Mouse (Mus musculus): ENCODE results near the gene Gm49388. TPM values are rescaled to one million over a fixed set of nuclear protein-coding genes. Genes with fewer than 3 reads are reported as not detected.
"Not testable (repeated sequence)": the region's sequence is repeated elsewhere in the genome, so short reads cannot be mapped to it uniquely, and the experiment has no call there.

Gene Gm49388
- polyA plus RNA-seq, 1 experiment from 2014 or later: not detected

DNA sequence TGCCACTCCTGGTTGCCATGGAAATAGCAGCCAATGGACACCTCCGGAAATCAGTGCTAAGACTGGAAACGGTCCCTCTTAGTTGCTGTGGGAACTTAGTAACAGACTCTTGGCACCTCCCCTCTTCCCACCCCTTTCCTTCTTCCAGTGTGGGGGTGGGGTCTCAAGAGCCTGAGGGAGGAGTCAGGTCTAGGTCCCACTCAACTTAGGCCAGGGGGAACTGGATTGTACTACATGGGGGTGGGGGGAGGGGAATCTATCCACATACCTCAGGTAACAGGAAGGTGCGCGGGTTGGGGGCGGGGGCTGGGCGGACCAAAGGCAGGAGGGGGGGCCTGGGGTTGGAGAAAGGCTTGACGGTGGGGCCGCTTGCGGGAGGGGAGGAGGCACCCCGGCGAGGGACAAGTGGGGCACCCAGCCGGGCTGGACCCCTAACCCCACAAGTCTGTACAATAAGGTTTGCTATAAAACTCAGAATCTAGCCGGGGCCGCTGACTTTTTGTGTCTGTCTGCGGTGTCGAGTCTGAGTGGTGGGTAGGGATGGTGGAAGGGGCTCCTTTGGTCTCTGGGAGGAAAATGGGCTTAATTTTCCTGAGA lies 16.3 kb upstream of the Gm49388 start:
- no peaks in the 10 kb centered on the region for H3K9me3 ChIP-seq (replicated peaks)
- peak; percentile 83 for ATAC-seq (ENCODE audit: insufficient number of reproducible peaks, low FRiP score)
- H3K4me3 ChIP-seq: peak overlapping the region; percentile 75
- H3K4me1 ChIP-seq (replicated peaks): peaks cover 24% of the 10 kb centered on the region
- H3K4me2 ChIP-seq: peak overlapping the region; percentile 94
- 2% methylated on average over 16 of the region's 16 CpGs for WGBS
- peaks cover 38% of the 10 kb centered on the region for H3K36me3 ChIP-seq
- H3K9ac ChIP-seq: peak overlapping the region; percentile 88
- H3K27me3 ChIP-seq (replicated peaks): peaks cover 3% of the 10 kb centered on the region; the same call in 1 of the 2 replicates
- peak overlapping the region; percentile 82 for H3K27ac ChIP-seq (ENCODE audit: poor library complexity, severe bottlenecking)

DNA sequence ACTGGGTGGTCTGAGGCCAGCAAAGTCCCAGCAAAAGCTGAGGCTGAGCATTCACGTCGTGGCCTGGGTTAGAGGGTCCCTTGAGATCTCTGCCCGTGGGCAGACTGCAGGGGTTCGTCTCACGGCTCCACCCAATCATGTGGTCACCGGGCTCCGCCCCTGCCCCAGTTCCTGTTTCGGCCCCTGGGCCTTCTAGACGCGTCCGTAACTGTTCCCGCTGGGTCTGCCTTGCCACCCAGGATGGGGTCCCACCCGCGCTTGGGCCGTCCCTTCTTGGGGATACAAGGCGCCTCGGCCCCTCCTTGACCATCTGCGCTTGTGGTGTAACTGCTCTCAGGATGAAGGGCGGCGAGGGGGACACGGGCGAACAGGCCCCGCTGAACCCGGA lies 15.8 kb upstream of the Gm49388 start, which contains the start of gene Orai3:
Gene Orai3 (plus strand): TSS at position 165 of the 388 bp plus-strand sequence.
- Histone ChIP-seq H3K4me3 (peak within 1 kb of the TSS; percentile 75), H3K36me3 (peaks cover 34% of the 10 kb centered on the region), H3K27me3 (replicated peaks) (peaks cover 3% of the 10 kb centered on the region; the same call in 1 of the 2 replicates), H3K27ac (ENCODE audit: poor library complexity, severe bottlenecking) (peak within 1 kb of the TSS; percentile 82), H3K4me1 (replicated peaks) (peaks cover 24% of the 10 kb centered on the region), H3K9me3 (replicated peaks) (no peaks in the 10 kb centered on the region), H3K4me2 (peak within 1 kb of the TSS; percentile 94), H3K9ac (peak within 1 kb of the TSS; percentile 88)
- WGBS: under 1% methylated on average over 24 of the region's 24 CpGs
- peak; percentile 88 for ATAC-seq (ENCODE audit: insufficient number of reproducible peaks, low FRiP score)

DNA sequence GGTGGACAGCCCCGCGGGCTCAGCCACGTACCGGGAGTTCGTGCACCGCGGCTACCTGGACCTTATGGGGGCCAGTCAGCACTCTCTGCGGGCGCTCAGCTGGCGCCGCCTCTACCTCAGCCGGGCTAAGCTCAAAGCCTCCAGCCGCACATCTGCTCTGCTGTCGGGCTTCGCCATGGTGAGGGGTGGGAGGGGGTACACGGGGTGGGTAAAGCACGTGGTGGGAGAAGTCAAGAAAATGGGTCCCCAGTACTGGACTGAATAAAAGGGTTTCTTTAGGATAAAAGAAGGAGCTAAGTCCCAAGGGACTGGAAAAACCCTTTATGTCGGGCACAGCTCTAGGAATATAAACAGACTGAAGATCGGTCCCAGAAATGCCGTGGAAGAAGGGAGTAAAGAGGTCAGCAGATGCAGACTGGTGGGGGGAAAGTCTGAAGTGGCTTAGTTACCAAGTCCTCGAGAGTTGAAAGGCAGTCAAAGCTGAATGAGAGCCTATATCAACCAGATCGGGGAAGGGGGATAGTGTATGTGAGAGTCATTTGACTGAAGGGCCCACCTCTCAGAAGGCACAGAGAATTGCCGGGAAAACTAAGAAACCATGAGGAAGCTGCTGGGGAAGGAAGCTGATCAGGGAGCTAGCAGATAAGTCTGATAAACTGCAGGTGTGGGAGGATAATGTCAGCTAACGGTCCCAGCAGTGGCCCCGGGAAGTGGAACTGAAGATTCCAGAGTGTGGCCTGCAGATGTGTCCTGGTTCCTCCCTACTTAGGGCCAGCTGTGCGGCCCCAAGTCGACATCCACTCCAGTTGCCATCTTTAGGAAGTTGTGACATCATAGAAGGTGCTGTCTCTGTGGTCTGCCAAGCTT lies 15.1 kb upstream of the Gm49388 start:
- H3K36me3 ChIP-seq: peaks cover 28% of the 10 kb centered on the region
- peak overlapping the region; percentile 75 for H3K4me3 ChIP-seq
- H3K4me2 ChIP-seq: peak overlapping the region; percentile 94
- peak overlapping the region; percentile 88 for H3K9ac ChIP-seq
- H3K9me3 ChIP-seq (replicated peaks): no peaks in the 10 kb centered on the region
- peak; percentile 52 for ATAC-seq (ENCODE audit: insufficient number of reproducible peaks, low FRiP score)
- peaks cover 24% of the 10 kb centered on the region for H3K4me1 ChIP-seq (replicated peaks)
- H3K27me3 ChIP-seq (replicated peaks): peaks cover 3% of the 10 kb centered on the region; the same call in 1 of the 2 replicates
- 2% methylated on average over 27 of the region's 27 CpGs for WGBS
- peak overlapping the region; percentile 82 for H3K27ac ChIP-seq (ENCODE audit: poor library complexity, severe bottlenecking)

DNA sequence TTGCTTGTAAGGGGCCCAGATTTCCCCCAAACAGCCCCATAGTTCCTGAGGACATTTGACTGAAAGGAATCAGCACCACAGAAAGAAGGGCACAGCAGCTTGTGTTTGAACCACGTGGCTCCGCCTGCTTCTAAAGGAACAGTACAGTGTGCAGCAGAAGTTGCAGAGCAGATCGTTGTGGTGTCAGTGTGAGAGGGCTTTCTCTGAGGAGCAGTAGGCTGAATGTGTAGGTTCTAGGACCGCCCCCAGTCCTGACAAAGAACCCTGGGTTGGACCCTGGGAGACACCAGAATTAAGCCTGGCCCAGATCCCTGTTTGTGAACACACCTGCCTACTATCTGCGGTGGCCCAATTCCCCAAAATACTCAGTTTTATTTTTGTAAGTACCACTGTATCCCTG lies 14.1 kb upstream of the Gm49388 start:
- Histone ChIP-seq H3K4me2 (peak overlapping the region; percentile 94), H3K27ac (ENCODE audit: poor library complexity, severe bottlenecking) (no peak overlapping the region), H3K9me3 (replicated peaks) (no peaks in the 10 kb centered on the region), H3K36me3 (peaks cover 21% of the 10 kb centered on the region), H3K4me1 (replicated peaks) (peaks cover 26% of the 10 kb centered on the region), H3K4me3 (peak overlapping the region; percentile 75; the same call in 1 of the 2 replicates), H3K9ac (peak overlapping the region; percentile 88; the same call in 1 of the 2 replicates), H3K27me3 (replicated peaks) (peaks cover 3% of the 10 kb centered on the region; the same call in 1 of the 2 replicates)
- no peak for ATAC-seq (ENCODE audit: insufficient number of reproducible peaks, low FRiP score)
- WGBS: 69% methylated on average over 5 of the region's 5 CpGs

DNA sequence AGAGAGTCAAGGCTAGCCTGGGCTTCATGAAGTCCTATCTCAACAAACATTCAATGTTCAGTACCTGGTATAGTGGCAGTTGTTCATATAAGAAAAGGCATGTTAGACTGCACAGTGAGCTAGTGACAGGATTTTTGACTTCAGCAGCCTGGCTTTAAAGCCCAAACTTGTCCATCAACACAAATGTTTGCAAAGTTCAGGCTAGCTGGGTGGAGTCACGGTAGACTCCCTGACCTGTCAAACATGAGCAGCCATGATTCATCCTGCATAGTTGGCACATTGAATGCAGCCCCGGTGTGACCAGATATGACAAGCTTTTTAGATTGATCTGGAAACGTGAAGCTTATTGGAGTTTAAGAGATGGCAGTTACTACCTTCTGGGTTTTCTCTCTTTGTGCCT lies 13.3 kb upstream of the Gm49388 start:
- peaks cover 3% of the 10 kb centered on the region; the same call in 1 of the 2 replicates for H3K27me3 ChIP-seq (replicated peaks)
- H3K36me3 ChIP-seq: peaks cover 13% of the 10 kb centered on the region
- no peak overlapping the region for H3K4me3 ChIP-seq
- no peak for ATAC-seq (ENCODE audit: insufficient number of reproducible peaks, low FRiP score)
- WGBS: 68% methylated on average over 3 of the region's 3 CpGs
- no peak overlapping the region for H3K27ac ChIP-seq (ENCODE audit: poor library complexity, severe bottlenecking)
- no peak overlapping the region for H3K9ac ChIP-seq
- peaks cover 26% of the 10 kb centered on the region for H3K4me1 ChIP-seq (replicated peaks)
- no peak overlapping the region for H3K4me2 ChIP-seq
- no peaks in the 10 kb centered on the region for H3K9me3 ChIP-seq (replicated peaks)

DNA sequence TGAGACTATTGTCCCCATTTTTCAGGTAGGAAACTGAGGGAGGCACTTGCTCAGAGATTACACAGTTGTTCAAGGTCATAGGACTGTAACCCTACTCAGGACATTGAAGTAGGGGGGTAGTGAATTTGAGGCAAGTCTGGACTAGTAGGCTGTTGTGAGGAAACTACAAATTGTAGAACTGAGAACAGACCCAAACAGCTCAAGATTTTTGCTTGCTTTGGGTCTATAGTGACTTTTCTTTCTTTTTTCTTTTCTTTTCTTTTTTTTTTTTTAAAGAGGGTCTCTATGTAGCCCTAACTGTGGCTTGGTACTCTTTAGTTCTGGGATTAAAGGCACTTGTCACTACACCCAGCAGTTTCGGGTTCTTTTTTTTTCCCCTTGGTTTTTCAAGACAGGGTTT lies 12.9 kb upstream of the Gm49388 start:
- Histone ChIP-seq H3K4me2 (no peak overlapping the region), H3K27ac (ENCODE audit: poor library complexity, severe bottlenecking) (no peak overlapping the region), H3K4me1 (replicated peaks) (peaks cover 26% of the 10 kb centered on the region), H3K9ac (no peak overlapping the region), H3K27me3 (replicated peaks) (peaks cover 3% of the 10 kb centered on the region; the same call in 1 of the 2 replicates), H3K4me3 (no peak overlapping the region), H3K36me3 (peaks cover 8% of the 10 kb centered on the region), H3K9me3 (replicated peaks) (no peaks in the 10 kb centered on the region)
- 86% methylated on average over 1 of the region's 1 CpGs for WGBS
- ATAC-seq (ENCODE audit: insufficient number of reproducible peaks, low FRiP score): no peak

DNA sequence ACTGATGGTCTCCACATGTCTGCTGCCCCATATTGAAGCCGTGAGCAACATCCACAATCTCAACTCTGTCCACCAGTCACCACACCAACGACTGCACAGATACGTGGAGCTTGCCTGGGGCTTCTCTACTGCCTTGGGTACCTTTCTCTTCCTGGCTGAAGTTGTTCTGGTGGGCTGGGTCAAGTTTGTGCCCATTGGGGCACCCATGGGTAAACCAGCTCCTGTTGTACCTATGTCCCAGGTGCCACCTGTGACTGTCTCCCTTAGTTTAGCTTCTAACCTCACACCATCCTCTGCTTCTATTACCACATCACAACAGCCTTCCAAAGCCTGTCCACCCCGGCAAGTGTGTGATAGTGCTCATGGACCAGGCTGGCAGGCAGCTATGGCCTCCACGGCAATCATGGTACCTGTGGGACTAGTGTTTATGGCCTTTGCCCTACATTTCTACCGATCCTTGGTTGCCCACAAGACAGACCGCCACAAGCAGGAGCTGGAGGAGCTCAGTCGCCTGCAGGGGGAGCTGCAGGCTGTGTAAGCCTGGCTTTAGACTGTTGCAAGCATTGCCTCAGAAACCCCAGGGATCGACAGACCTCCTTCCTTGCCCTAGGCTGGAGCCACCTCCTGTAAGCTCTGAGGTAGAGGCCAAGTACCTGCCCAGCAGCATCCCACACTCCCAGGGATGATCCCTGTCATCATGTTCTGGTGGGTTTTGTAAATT lies 11.6 kb upstream of the Gm49388 start:
- Histone ChIP-seq H3K9me3 (replicated peaks) (no peaks in the 10 kb centered on the region), H3K27me3 (replicated peaks) (peaks cover 3% of the 10 kb centered on the region; the same call in 1 of the 2 replicates), H3K9ac (no peak overlapping the region), H3K4me1 (replicated peaks) (peaks cover 36% of the 10 kb centered on the region), H3K27ac (ENCODE audit: poor library complexity, severe bottlenecking) (no peak overlapping the region), H3K4me2 (no peak overlapping the region), H3K4me3 (no peak overlapping the region), H3K36me3 (peaks cover 6% of the 10 kb centered on the region)
- 42% methylated on average over 9 of the region's 9 CpGs for WGBS
- no peak for ATAC-seq (ENCODE audit: insufficient number of reproducible peaks, low FRiP score)

DNA sequence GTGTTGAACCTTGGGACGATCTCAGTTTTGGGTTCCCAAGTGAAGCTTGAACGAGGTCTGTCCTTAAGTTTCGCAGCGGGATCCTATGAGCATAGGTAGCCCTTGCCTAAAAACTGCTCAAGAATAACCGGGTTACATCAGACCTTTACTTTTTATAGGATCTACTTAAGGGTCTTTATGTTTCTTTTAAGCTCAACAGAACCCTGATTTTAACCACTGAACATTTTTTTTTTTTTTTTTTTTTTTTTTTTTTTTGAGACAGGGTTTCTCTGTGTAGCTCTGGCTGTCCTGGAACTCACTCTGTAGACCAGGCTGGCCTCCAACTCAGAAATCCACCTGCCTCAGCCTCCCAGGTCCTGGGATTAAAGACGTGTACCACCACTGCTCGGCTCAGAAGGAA lies 9.6 kb upstream of the Gm49388 start:
- Histone ChIP-seq H3K27ac (ENCODE audit: poor library complexity, severe bottlenecking) (peak overlapping the region; percentile 99; the same call in 1 of the 2 replicates), H3K36me3 (peaks cover 26% of the 10 kb centered on the region), H3K4me2 (peak overlapping the region; percentile 94), H3K4me3 (peak overlapping the region; percentile 99), H3K9ac (peak overlapping the region; percentile 96), H3K4me1 (replicated peaks) (peaks cover 18% of the 10 kb centered on the region)
- not testable (repeated sequence) for ATAC-seq (ENCODE audit: insufficient number of reproducible peaks, low FRiP score); H3K9me3 ChIP-seq (replicated peaks); H3K27me3 ChIP-seq (replicated peaks)
- 70% methylated on average over 7 of the region's 7 CpGs for WGBS

DNA sequence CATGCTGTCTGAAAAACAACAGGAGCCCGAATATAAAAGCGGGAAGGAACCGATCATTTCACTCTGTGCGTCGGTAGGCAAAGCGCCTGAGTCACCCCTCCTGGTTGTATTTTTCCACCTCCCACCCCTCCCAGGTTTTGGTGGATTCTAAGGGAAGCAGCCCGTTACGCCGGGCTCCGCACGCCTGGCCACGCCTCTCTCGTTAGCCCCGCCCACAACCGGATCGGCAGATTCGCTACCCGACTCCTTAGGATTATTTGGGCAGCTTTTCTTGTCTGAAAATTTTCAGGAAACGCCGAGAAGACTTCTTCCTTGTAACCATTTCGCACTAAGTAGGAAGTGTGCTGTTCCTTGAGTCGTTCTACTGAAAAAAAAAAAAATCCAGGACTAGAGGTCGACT lies 9.0 kb upstream of the Gm49388 start, which contains the start of gene Setd1a:
Gene Setd1a (plus strand): TSS at position 245 of the 400 bp plus-strand sequence.
- peak; percentile 78 for ATAC-seq (ENCODE audit: insufficient number of reproducible peaks, low FRiP score)
- Histone ChIP-seq H3K27ac (ENCODE audit: poor library complexity, severe bottlenecking) (peak within 1 kb of the TSS; percentile 99), H3K4me1 (replicated peaks) (peaks cover 13% of the 10 kb centered on the region), H3K27me3 (replicated peaks) (no peaks in the 10 kb centered on the region), H3K4me2 (peak within 1 kb of the TSS; percentile 94), H3K9ac (peak within 1 kb of the TSS; percentile 96), H3K9me3 (replicated peaks) (no peaks in the 10 kb centered on the region), H3K36me3 (peaks cover 32% of the 10 kb centered on the region), H3K4me3 (peak within 1 kb of the TSS; percentile 99)
- WGBS: under 1% methylated on average over 23 of the region's 23 CpGs

DNA sequence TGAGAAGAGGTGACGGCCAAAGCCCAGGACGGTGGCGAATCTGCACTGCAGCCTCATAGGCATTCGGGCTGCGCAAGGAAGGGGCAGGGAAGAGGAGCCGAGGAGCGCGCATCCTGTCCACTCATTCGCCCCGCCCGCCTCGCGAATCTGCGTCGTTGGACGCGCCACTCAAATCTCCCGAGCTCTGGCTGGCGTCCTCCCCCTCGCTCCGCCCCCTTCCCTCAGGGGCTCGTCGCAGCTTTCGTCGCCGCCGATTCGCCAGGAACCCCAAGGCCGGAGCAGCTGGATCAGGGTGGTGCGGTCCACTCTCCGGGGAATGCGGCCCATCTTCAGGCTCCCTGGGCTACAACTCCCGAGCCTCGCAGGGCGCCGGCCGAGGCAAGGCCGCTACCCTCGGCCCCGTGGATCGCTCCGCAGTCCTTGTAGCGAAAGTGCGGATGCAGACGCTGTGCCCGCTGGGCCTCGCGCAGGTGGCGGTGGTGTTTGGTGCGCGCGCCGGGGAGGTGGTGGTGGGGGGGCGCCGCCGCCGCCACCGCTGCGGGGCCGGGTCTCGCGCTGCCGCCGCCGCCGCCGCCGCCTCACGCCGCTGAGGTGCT lies 8.4 kb upstream of the Gm49388 start:
- under 1% methylated on average over 61 of the region's 70 CpGs for WGBS
- H3K27ac ChIP-seq (ENCODE audit: poor library complexity, severe bottlenecking): peak overlapping the region; percentile 99
- peak; percentile 94 for ATAC-seq (ENCODE audit: insufficient number of reproducible peaks, low FRiP score)

More for the DNA sequence above, 8.4 kb upstream of the Gm49388 start:
- Histone ChIP-seq H3K27me3 (replicated peaks) (no peaks in the 10 kb centered on the region), H3K4me1 (replicated peaks) (peaks cover 12% of the 10 kb centered on the region), H3K9ac (peak overlapping the region; percentile 96), H3K9me3 (replicated peaks) (no peaks in the 10 kb centered on the region), H3K4me3 (peak overlapping the region; percentile 99), H3K36me3 (peaks cover 37% of the 10 kb centered on the region), H3K4me2 (peak overlapping the region; percentile 94)
